ENCODE assay signal across 13 mouse cellular contexts in genomic region chr7:43713741-43714351, GRCm38 (mm10). TPM values are rescaled to one million over a fixed set of nuclear protein-coding genes. Genes with fewer than 3 reads are reported as not detected.
DNase-seq lines count a peak whose midpoint lies in the region; ATAC-seq lines count a peak whose summit lies in the region.
"Had no signal": no experiment of that assay in that cellular context is flagged by ENCODE, and none has a peak within 500 bp of the region (broad histone marks: within the 10 kb centered on the region; RNA-seq: fewer than 3 reads in every experiment).

No protein-coding gene starts in this region.

- intact Hi-C loops in heart, postnatal 14 days (cut with DNase I) = no loop called here
- intact Hi-C loops in left cerebral cortex, postnatal 36 days (cut with DNase I) = no loop called here

- peak overlapping the region; percentile 9; the same call in 1 of the 2 replicates for H3K4me2 ChIP-seq in heart, embryonic 14.5 days (ENCODE audit: low read length)
- H3K4me2 ChIP-seq in intestine, embryonic 15.5 days (replicated peaks) = peak overlapping the region; percentile 29
- 0 out of 2 replicates have a peak overlapping the region, but pooled peaks have one; percentile 6 for H3K4me2 ChIP-seq in midbrain, embryonic 13.5 days (replicated peaks)

- H3K27me3 ChIP-seq in heart, embryonic 14.5 days (ENCODE audit: control insufficient read depth, insufficient read depth, low read length) = 0 out of 2 replicates have a peak, but pooled peaks cover 6% of the 10 kb centered on the region
- H3K27me3 ChIP-seq in intestine, embryonic 15.5 days (replicated peaks) = no peaks in the 10 kb centered on the region
- H3K27me3 ChIP-seq in midbrain, embryonic 13.5 days = 0 out of 2 replicates have a peak, but pooled peaks cover 6% of the 10 kb centered on the region

- no peak for ATAC-seq in heart, embryonic 14.5 days (ENCODE audit: insufficient number of reproducible peaks, insufficient read depth, low FRiP score, low read depth)
- no peak for ATAC-seq in intestine, embryonic 15.5 days
- no peak for ATAC-seq in midbrain, embryonic 13.5 days

- peaks cover 0 to 2% of the 10 kb centered on the region in 2 experiments; a peak in 1 of 4 replicates for H3K4me1 ChIP-seq in heart, embryonic 14.5 days (ENCODE audit: control insufficient read depth in 2 of 2, insufficient read depth in 2 of 2, low read length in 2 of 2)
- H3K4me1 ChIP-seq in intestine, embryonic 15.5 days (replicated peaks) = 0 out of 2 replicates have a peak, but pooled peaks cover 11% of the 10 kb centered on the region
- H3K4me1 ChIP-seq in midbrain, embryonic 13.5 days (replicated peaks) = peaks cover 11% of the 10 kb centered on the region; the same call in 1 of the 2 replicates

- H3K9ac ChIP-seq in heart, embryonic 14.5 days (ENCODE audit: low read length) = no peak overlapping the region
- H3K9ac ChIP-seq in intestine, embryonic 15.5 days = no peak overlapping the region
- H3K9ac ChIP-seq in midbrain, embryonic 13.5 days (replicated peaks) = no peak overlapping the region

- DNase-seq in heart, postnatal 14 days = no peak
- DNase-seq in ZHBTc4 (ENCODE audit: low read depth, low spot score) = peak; percentile 34
- no peak for DNase-seq in right cerebral cortex, postnatal 4 days
- no peak for DNase-seq in spleen, postnatal 4 days (ENCODE audit: low spot score in 2 of 2)
- DNase-seq in left cerebral cortex, postnatal 36 days (ENCODE audit: low spot score in 2 of 2) = no peak
- DNase-seq: thymus, adult 18-20 months had no signal

- no peak overlapping the region for H3K4me3 ChIP-seq in heart, embryonic 14.5 days (ENCODE audit: control insufficient read depth in 1 of 2, insufficient read depth in 1 of 2, low read depth in 1 of 2, low read length in 2 of 2)
- H3K4me3 ChIP-seq in intestine, embryonic 15.5 days (replicated peaks) = no peak overlapping the region
- H3K4me3 ChIP-seq in midbrain, embryonic 13.5 days (replicated peaks) = no peak overlapping the region

- 7% methylated on average over 19 of the region's 19 CpGs for whole genome bisulfite sequencing in heart, embryonic 14.5 days
- 9% methylated on average over 19 of the region's 19 CpGs for WGBS in intestine, embryonic 15.5 days
- WGBS in midbrain, embryonic 13.5 days = 6% methylated on average over 16 of the region's 19 CpGs

- H3K36me3 ChIP-seq in heart, embryonic 14.5 days (ENCODE audit: control insufficient read depth, insufficient read depth, low read length) = no peaks in the 10 kb centered on the region
- no peaks in the 10 kb centered on the region for H3K36me3 ChIP-seq in intestine, embryonic 15.5 days
- no peaks in the 10 kb centered on the region for H3K36me3 ChIP-seq in midbrain, embryonic 13.5 days

- no peaks in the 10 kb centered on the region for H3K9me3 ChIP-seq in heart, embryonic 14.5 days (ENCODE audit: control insufficient read depth, low read length)
- no peaks in the 10 kb centered on the region for H3K9me3 ChIP-seq in intestine, embryonic 15.5 days
- no peaks in the 10 kb centered on the region for H3K9me3 ChIP-seq in midbrain, embryonic 13.5 days

- H3K27ac ChIP-seq in heart, embryonic 14.5 days (replicated peaks in 1 of 2; ENCODE audit: control insufficient read depth in 1 of 2, insufficient read depth in 1 of 2, low read depth in 2 of 2, low read length in 2 of 2) = no peak overlapping the region
- no peak overlapping the region for H3K27ac ChIP-seq in intestine, embryonic 15.5 days
- no peak overlapping the region for H3K27ac ChIP-seq in midbrain, embryonic 13.5 days

RNA-seq across cellular contexts. Expression of gene Klk13, which starts 1.5 kb away (rescaled TPM):
- not detected in 2 replicates for polyA plus RNA-seq in heart, embryonic 14.5 days (2014; fragmentation: Nextera tagmentation; extraction: Ambion mirVana)
- total RNA-seq in heart, postnatal 14 days (2021) = not detected
- polyA plus RNA-seq in intestine, embryonic 15.5 days (2015; fragmentation: Nextera tagmentation; extraction: Ambion mirVana) = 0.18 and 0.60 TPM in 2 replicates
- not detected in 2 replicates for polyA plus RNA-seq in midbrain, embryonic 13.5 days (2015; fragmentation: Nextera tagmentation; extraction: Ambion mirVana)
- not detected for total RNA-seq in left cerebral cortex, postnatal 36 days (2021)
- polyA plus RNA-seq: large intestine, adult 2 months; liver, embryonic 16.5 days had no signal

RNA-seq across cellular contexts. Expression of gene Klk14, which starts 23.6 kb away (rescaled TPM):
- polyA plus RNA-seq in heart, embryonic 14.5 days (2014; fragmentation: Nextera tagmentation; extraction: Ambion mirVana) = not detected in 2 replicates
- total RNA-seq in heart, postnatal 14 days (2021) = not detected
- polyA plus RNA-seq in intestine, embryonic 15.5 days (2015; fragmentation: Nextera tagmentation; extraction: Ambion mirVana) = 0.15 TPM in 1 of 2 replicates, not detected in the other
- polyA plus RNA-seq in midbrain, embryonic 13.5 days (2015; fragmentation: Nextera tagmentation; extraction: Ambion mirVana) = not detected in 2 replicates
- total RNA-seq in left cerebral cortex, postnatal 36 days (2021) = not detected
- polyA plus RNA-seq: cortical plate, adult 2 months; gonadal fat pad, adult 2 months; liver, embryonic 16.5 days had no signal

RNA-seq across cellular contexts. Expression of gene Ctu1, which starts 42.0 kb away (rescaled TPM):
- polyA plus RNA-seq in heart, embryonic 14.5 days (2014; fragmentation: Nextera tagmentation; extraction: Ambion mirVana) = 3.4 and 4.9 TPM in 2 replicates
- total RNA-seq in heart, postnatal 14 days (2021) = 1 to 10 TPM; 3.9 to 4.0 TPM
- 12.7 and 12.8 TPM in 2 replicates for polyA plus RNA-seq in intestine, embryonic 15.5 days (2015; fragmentation: Nextera tagmentation; extraction: Ambion mirVana)
- polyA plus RNA-seq in midbrain, embryonic 13.5 days (2015; fragmentation: Nextera tagmentation; extraction: Ambion mirVana) = 20.3 and 21.8 TPM in 2 replicates
- 1 to 10 TPM; 8.3 to 8.7 TPM for total RNA-seq in left cerebral cortex, postnatal 36 days (2021)

RNA-seq across cellular contexts. Expression of gene Siglece, which starts 53.9 kb away (rescaled TPM):
- polyA plus RNA-seq in heart, embryonic 14.5 days (2014; fragmentation: Nextera tagmentation; extraction: Ambion mirVana) = 0.31 and 0.49 TPM in 2 replicates
- 1 to 10 TPM; 1.2 TPM for total RNA-seq in heart, postnatal 14 days (2021)
- polyA plus RNA-seq in intestine, embryonic 15.5 days (2015; fragmentation: Nextera tagmentation; extraction: Ambion mirVana) = 1.6 and 1.8 TPM in 2 replicates
- polyA plus RNA-seq in midbrain, embryonic 13.5 days (2015; fragmentation: Nextera tagmentation; extraction: Ambion mirVana) = 0.24 and 0.28 TPM in 2 replicates
- total RNA-seq in left cerebral cortex, postnatal 36 days (2021) = 1 to 10 TPM in 1 of 2 experiments, under 1 TPM in 1; 1.00 to 1.4 TPM

RNA-seq across cellular contexts. Expression of gene Klk12, which starts 54.9 kb away (rescaled TPM):
- polyA plus RNA-seq in heart, embryonic 14.5 days (2014; fragmentation: Nextera tagmentation; extraction: Ambion mirVana) = not detected in 2 replicates
- total RNA-seq in heart, postnatal 14 days (2021) = not detected
- not detected in 2 replicates for polyA plus RNA-seq in intestine, embryonic 15.5 days (2015; fragmentation: Nextera tagmentation; extraction: Ambion mirVana)
- polyA plus RNA-seq in midbrain, embryonic 13.5 days (2015; fragmentation: Nextera tagmentation; extraction: Ambion mirVana) = not detected in 2 replicates
- not detected for total RNA-seq in left cerebral cortex, postnatal 36 days (2021)
- polyA plus RNA-seq: cortical plate, adult 2 months; gonadal fat pad, adult 2 months; large intestine, adult 2 months; liver, embryonic 16.5 days had no signal
